Mouse (Mus musculus): ENCODE results near the gene Dbn1.

- no peak for TF ChIP-seq CTCF (IDR thresholded peaks at IDR 0.05)
- no peak for TF ChIP-seq POLR2A (IDR thresholded peaks at IDR 0.05; ENCODE audit: insufficient read depth, low read depth, low read length)
Measured at GRCm38 (mm10) chr13:55483593-55483992, 4.3 kb downstream of the Dbn1 start.
